Mouse (Mus musculus): ENCODE data around the gene 1700029J07Rik. TPM values are rescaled to one million over a fixed set of nuclear protein-coding genes. Genes with fewer than 3 reads are reported as not detected.

Gene 1700029J07Rik
- total RNA-seq, 2 experiments from 2014 or later: 0.37 to 1.3 TPM

DNA sequence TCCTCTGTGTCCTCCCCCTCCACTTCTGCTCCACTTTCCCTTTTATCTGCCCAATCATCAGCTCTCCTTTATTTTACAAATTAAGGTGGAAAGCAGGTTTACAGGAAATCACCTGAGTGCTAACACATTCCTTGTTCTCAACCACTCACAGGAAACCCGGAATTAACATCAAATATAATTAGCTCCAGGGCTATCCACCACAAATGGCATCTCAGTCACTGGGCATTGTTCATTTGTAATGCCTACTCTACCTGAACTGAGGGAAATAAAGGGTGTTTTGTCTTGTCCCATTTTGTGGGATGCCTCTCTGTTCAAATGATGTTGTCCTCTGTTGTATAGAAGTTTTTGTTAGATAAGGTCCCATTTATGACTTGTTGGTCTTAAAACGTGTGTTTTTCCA is 24.4 kb downstream of the 1700029J07Rik start:
- DNase-seq: no peak

DNA sequence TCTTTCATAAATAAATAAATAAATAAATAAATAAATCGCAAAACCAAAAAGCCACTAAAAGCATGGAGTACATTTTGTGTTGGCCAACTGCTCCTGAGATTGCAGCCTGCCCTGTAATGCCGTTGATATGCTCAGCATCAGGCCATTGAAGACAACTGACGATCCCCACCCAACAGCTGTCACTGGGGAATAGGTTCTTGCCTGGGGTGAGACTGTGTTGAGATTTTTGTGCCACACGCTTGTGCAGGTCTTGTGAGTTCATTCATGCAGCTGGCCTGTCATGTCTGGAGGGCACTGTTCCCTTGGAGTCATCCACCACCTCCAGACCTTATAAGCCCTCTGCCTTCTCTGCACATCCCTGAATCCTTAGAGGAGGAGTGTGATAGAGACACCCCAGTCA is 28.8 kb downstream of the 1700029J07Rik start:
- no peak for DNase-seq

DNA sequence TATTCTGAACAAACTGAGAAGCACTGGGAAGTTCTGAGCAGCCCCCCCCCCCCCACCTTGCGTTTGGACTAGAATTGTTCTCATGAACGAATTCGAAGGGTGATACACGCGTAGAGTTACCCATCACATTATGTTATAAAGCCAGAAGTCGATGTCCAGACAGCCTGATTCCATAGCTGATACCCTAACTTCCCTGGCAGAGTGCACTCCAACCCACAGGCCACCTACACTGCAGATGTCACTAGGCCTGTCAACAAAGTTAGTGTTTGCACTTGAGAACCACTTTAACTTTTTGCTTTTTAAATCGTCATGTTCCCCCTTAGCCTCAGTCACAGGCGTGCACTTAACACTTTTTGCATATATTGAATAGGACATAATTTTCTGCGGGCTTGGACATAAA is 38.1 kb downstream of the 1700029J07Rik start:
- no peak for DNase-seq

DNA sequence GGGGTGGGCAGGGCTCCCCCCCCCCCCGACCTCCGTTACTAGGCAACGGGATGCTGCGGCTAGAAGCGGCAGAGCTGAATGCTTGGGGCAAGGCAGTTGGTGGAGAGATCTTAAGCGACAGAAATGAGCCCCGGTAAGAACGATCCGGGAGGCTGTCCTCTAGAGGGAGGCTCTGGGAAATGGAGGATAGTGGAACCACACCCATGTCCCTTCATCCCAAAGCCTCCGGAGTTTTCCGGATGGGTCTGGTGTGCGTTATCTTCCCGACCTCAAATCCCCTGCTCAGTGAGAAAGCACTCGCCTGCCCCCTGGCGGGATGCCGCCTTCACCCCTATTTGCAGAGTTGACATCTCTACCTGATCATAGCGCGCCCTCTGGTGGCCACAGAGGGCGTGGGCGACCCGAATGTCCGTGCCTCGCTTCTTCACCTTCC is 40.5 kb downstream of the 1700029J07Rik start, which contains the start of gene Ccdc110:
Gene Ccdc110, plus strand, starts transcription at position 38 of the 433 bp plus-strand sequence.
- DNase-seq: peak; percentile 92 to 99

DNA sequence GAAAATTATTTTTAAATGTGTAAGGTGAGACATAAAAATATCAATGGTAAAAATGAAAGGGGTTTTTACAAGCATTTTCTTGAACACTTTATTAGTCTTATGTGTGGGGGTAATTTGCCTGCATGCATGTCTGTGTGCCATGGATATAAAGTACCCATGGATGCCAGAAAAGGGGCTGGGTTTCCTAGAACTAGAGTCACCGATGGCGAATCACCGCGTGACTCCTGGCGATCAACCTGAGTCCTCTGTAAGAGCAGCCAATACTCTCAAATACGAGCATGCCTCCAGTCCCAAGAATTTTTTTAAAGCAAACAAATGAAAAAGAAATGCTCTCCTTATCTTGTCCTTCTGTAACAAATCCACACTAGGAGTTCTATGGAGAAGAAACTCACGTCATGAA is 52.9 kb downstream of the 1700029J07Rik start:
- no peak for DNase-seq

DNA sequence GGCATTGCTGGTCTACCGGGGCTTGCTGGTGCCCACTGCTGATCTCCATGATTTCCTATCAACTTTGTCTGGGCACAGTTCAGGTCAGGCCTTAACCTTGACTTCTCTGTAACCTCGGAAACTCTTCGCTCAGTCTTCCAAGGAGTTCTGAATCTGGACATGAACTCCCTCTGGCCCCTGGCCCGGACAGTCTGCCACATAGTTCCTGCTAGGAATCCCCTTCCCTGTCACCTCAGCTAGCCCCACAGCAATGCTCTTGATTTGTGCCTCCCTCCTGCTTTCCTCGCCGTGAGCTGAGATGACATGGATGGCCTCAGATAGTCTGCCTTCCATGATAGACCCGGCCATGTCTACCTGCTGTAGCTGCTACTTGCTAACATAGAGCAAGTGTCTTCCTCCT is 54.7 kb downstream of the 1700029J07Rik start:
- no peak for DNase-seq

DNA sequence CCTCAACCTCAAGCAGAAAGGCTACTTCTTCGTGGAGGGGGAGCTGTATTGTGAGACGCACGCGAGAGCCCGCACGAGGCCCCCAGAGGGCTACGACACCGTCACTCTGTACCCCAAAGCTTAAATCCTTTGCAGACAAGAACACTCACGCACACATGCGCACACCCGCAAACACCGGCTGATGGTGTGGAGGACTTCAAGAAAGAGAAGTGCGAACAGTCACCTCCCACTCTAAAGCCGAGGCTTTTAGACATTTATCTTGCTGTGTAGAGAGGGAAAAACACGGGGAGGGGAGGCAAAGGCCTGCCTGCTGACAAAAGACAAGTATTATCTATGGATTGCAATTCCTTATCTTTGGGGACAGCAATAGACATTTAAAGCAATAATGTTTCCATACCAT is 56.2 kb downstream of the 1700029J07Rik start:
- DNase-seq: no peak

DNA sequence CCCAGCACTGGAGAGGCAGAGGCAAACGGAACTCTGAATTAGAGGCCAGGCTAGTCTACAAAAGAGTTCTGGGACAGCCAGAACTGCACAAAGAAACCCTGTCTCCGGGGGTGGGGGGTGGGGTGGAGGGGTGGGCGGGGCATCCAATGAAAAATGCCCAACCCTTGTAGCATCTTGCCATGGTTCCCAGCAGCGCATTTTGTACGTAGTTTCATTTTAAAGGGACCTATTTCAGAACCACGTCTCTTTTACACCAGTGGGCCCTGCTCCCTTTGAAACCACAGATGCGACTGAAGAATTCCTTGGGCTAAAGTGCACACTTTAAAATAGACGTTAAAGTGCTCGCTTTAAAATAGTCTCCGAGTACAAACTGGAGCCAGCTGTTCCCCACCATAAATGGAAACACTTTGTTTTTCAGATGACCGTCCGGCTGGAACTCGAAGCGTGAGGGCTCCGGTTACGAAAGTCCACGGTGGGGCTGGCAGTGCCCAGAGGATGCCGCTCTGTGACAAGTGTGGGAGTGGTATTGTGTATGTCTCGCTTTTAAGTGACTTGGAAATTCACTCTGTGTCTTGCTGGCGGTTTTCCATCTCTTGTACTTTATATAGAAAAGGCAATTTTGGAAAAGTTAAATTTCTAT is 57.9 kb downstream of the 1700029J07Rik start:
- DNase-seq: peak; percentile 38 to 42

DNA sequence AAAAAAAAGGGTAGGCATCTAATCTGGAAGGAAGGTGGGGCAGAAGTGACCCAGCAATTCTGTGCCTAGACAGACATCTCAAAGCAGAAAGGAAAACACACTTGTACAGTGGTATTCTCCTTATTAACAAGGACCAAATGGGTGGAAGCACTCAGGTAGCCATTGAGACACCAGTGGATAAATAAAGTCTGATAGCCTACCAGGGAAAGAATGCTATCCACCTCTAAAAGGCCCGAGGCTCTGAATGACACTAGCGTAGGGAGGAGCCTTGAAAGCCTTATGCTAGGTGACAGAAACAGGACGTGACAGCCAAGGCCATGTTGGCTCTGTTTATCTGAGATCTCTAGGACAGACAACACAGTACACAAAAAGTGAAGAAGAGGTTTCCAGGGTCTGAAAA is 58.6 kb downstream of the 1700029J07Rik start:
- no peak for DNase-seq

DNA sequence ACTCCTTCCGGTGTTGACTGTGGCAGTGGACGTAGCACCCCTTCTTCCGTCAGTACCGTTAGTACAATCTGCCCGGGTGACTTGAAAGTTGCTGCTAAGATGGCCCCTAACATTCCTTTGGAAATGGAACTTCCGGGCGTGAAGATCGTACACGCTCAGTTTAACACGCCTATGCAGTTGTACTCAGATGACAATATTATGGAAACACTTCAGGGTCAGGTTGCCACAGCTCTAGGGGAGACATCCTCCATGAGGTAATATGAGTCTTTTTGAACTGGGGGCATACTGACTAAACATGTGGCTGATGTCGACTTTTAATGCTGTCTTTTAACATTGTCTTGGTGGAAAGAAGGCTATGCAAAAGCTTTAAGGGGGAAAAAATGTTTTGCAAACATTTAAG is 61.3 kb downstream of the 1700029J07Rik start:
- no peak for DNase-seq

DNA sequence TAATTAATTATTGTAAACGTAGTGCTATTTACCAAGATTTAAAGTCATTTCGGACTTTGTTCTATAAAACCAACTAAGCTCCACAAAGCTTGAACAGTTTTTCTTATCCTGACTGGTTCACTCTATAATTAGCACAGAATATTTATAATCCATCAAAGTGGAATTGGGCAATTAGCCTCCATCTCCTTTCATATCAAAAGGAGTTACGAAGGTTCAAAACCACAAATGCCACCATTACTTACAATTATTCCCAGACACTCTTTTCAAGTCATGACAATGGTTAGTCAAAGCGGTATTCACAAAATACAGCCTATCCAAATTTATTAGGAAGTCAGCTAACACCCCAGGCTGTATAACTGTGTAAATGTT is 68.8 kb downstream of the 1700029J07Rik start:
- DNase-seq: no peak

DNA sequence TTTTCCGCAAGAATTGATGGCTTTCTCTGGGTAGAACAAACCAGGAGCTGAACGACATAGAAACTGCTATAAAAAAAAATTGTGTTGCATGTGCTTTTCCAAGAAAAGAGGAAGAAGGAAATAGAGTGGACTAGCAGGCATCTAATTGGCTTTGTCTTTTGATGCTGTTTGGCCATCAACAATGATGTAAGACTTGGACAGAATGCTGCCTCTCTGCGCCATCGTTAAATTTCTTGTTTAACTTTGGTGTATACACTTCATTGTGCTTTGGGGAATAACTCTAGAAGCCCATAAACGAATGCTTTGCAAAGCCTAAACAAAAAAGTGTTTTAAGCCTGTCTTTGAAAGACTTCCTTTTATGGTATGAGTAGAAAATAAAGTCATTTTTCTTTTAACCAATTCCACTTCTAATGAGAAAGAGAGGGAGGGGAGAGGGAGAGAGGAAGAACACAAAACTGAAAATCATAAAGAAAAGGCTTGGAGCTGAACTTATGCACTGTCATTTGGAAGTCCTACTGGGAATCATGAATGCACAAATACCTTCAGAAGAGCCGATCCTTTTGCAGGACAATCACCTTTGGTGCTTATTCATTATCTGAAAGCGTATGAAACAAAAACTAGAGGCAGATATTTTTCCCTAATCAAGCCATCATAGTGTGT is 69.3 kb downstream of the 1700029J07Rik start:
- DNase-seq: no peak

DNA sequence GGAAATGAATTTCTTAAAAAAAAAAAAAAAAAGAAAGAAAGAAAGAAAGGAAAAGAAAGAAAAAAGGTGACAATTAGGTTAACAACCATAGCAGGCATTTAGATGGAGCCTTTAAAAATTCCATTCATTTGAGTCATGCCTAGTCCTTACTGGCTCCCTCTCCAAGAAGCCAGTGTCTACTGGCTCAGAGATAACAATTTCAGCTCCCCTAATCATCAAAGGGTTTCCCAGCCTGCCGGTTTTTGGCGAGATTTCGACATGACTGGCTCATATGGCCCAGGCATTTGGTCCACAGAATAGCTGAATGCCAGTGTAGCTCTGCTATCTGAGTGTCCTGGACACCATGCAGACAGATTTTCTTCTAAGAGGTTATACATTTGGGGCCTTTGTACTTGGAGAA is 71.4 kb downstream of the 1700029J07Rik start:
- peak; percentile 42 to 55 for DNase-seq

Other genes with a start within 250 kb of the 1700029J07Rik start
- 10 to 100 TPM; 21.9 to 30.0 TPM for gene Pdlim3, start 89.8 kb downstream of the 1700029J07Rik start, total RNA-seq (2021)
- gene Ccdc110, start 40.6 kb downstream of the 1700029J07Rik start, total RNA-seq (2021): not detected
- gene Ufsp2, start 276 bp upstream of the 1700029J07Rik start, total RNA-seq (2021): 10 to 100 TPM; 31.2 to 33.1 TPM
- 1 to 10 TPM in 1 of 2 experiments, under 1 TPM in 1; 0.77 to 1.0 TPM for gene Lrp2bp, start 24.1 kb upstream of the 1700029J07Rik start, total RNA-seq (2021)
- 1 to 10 TPM; 4.9 to 7.2 TPM for gene Ankrd37, start 30.5 kb upstream of the 1700029J07Rik start, total RNA-seq (2021)
- gene Cfap97, start 176.5 kb upstream of the 1700029J07Rik start, total RNA-seq (2021): 10 to 100 TPM; 11.3 to 13.4 TPM
- 1 to 10 TPM; 8.1 to 8.3 TPM for gene Snx25, start 176.9 kb upstream of the 1700029J07Rik start, total RNA-seq (2021)
- 1,000 to 10,000 TPM; 4,817 to 5,383 TPM for gene Slc25a4, start 236.0 kb upstream of the 1700029J07Rik start, total RNA-seq (2021)